Mouse (Mus musculus) hindbrain, postnatal 0 days (tissue): ENCODE results near the gene Ssr2. TPM values are rescaled to one million over a fixed set of nuclear protein-coding genes. Genes with fewer than 3 reads are reported as not detected.
A peak's percentile ranks its signal among the peaks of the same experiment; 100 is the strongest.

Experiments used
- ATAC-seq: fragments of 200-750 bp; cut with Nextera tagmentation; 2 replicates; pipeline ENCODE4 v1.8.0; 2017; ENCODE audit warnings: mild to moderate bottlenecking, moderate TSS enrichment, moderate library complexity
- DNase-seq: peaks from one replicate; pipeline ENCODE4 v3.0.0-alpha.2; 2015; ENCODE audit warnings: low spot score
- H3K27ac ChIP-seq: fragments of 300-500 bp; sonication (generic); 2 replicates; pipeline ENCODE4 v1.5.1; 2014; ENCODE audit warnings: mild to moderate bottlenecking
- H3K27me3 ChIP-seq: fragments of 300-500 bp; sonication (generic); 2 replicates; pipeline ENCODE4 v1.6.1; 2014; ENCODE audit warnings: low read length, mixed read lengths; ENCODE audit not compliant: insufficient read depth
- H3K36me3 ChIP-seq: fragments of 300-500 bp; sonication (generic); 2 replicates; pipeline ENCODE4 v1.6.1; 2014; ENCODE audit warnings: low read length, mixed read lengths; ENCODE audit not compliant: insufficient read depth
- H3K4me1 ChIP-seq: fragments of 300-500 bp; sonication (generic); 2 replicates; pipeline ENCODE4 v1.6.1; 2014; ENCODE audit warnings: antibody characterized with exemption, low read length, mixed read lengths; ENCODE audit not compliant: insufficient read depth
- H3K4me2 ChIP-seq: fragments of 300-500 bp; sonication (generic); 2 replicates; pipeline ENCODE4 v1.6.1; 2014; ENCODE audit warnings: low read depth, mild to moderate bottlenecking, low read length, moderate library complexity, mixed read lengths
- H3K4me3 ChIP-seq: fragments of 300-500 bp; sonication (generic); 2 replicates; pipeline ENCODE4 v1.5.1; 2014; ENCODE audit warnings: low read length
- H3K9ac ChIP-seq: fragments of 300-500 bp; sonication (generic); replicated peaks from 2 replicates; pipeline ENCODE4 v1.6.1; 2014; ENCODE audit warnings: mild to moderate bottlenecking, low read length, moderate library complexity, mixed read lengths
- H3K9me3 ChIP-seq: fragments of 300-500 bp; sonication (generic); 2 replicates; pipeline ENCODE4 v1.6.1; 2016; ENCODE audit warnings: low read length, mixed read lengths
- CTCF ChIP-seq: IDR thresholded peaks from 2 replicates; pipeline ENCODE4 v1.5.1; 2016; ENCODE audit warnings: antibody characterized with exemption, control low read depth, low read depth
- WGBS: fragments of 180-500 bp; shearing (Covaris S2); extraction: QIAGEN DNeasy Blood & Tissue Kit; methylation state at CpG from one replicate; pipeline ENCODE4 v1.1.7; 2014; 5-methylcytosine and 5-hydroxymethylcytosine counted together
- polyA plus RNA-seq: library from polyadenylated mRNA; unstranded; fragments of >200 nt; fragmentation: Nextera tagmentation; extraction: Ambion mirVana; gene quantifications from 2 replicates; pipeline ENCODE4 v1.2.1, GENCODE M21; 2015
- total RNA-seq: library from RNA; depleted of rRNA; stranded (reverse); fragments of >200 nt; gene quantifications from 2 replicates; pipeline ENCODE4 v1.2.3, GENCODE M21; 2014

Gene Ssr2
- total and polyA plus RNA-seq, 2 experiments from 2014 or later, result 210 to 307 TPM

DNA sequence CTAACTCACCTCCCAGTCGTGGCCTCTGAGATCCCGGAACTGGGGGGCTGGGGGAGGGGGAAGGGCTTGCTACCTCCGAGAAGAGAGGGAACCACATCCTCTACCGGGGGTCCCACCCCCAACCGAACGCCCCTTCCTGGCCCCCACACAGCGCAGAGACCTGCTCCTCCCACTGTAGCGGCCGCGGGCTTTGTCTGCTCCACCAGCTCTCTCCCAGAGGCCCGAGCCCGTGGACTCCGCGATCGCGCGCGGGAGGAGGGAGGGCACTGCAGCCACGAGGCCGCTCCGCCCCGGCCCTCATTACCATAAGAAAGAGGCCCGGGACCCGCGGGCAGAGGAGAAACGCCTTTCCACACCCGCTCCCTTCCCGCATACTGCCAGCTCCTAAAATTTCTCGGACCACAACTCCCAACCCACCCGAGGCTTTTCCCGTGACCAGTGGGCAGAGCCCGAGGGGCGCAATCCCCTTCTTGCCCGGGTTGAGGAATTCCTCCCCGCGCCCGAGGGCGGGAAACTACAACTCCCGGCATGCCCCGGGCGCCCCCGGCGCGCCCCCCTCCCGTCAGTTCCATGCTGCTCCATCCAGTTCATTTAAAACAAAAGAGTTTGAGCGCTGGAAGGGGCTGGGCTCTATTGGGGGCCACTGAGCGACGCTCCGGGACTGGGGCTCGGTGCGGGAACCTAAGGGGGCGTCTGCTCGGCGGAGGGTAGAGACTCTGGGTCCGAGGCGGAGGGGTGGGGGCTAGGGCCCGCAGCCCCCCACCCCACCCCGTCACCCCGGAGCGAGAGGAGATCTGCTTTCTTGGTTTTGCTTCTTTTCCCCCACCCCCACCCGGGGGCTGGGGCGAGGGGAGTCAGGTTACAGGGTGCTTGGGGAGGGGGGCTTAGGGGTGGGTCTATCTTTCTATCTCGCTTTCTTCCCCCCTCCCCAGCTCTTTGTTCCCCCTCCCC lies 44.1 kb upstream of the Ssr2 start:
- H3K4me1 ChIP-seq, result peaks cover 48% of the 10 kb centered on the region
- H3K9me3 ChIP-seq, result no peaks in the 10 kb centered on the region
- H3K36me3 ChIP-seq, result 0 out of 2 replicates have a peak, but pooled peaks cover under 1% of the 10 kb centered on the region
- H3K9ac ChIP-seq, result peak overlapping the region; percentile 94
- H3K27me3 ChIP-seq, result no peaks in the 10 kb centered on the region
- H3K4me3 ChIP-seq, result peak overlapping the region; percentile 66
- H3K4me2 ChIP-seq, result peak overlapping the region; percentile 87
- DNase-seq (peak; percentile 93), ATAC-seq (peak; percentile 86)
- peak overlapping the region; percentile 92 for H3K27ac ChIP-seq
- WGBS, result under 1% methylated on average over 60 of the region's 63 CpGs
- TF ChIP-seq CTCF, result no peak

DNA sequence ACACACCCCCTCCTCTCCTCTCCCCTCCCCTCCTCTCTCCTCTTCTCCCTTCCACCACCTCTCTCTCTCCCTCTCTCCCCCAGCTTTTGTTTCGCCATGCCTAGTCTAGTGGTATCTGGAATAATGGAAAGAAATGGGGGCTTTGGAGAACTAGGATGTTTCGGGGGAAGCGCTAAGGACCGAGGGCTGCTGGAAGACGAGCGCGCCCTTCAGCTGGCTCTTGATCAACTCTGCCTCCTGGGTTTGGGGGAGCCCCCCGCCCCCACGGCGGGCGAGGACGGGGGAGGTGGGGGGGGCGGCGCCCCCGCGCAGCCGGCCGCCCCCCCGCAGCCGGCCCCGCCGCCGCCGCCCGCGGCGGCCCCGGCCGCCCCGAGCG lies 43.4 kb upstream of the Ssr2 start, which contains the start of gene Mex3a:
Gene Mex3a, plus strand, starts transcription at position 97 of the 376 bp plus-strand sequence.
- Histone ChIP-seq H3K4me2 (peak within 1 kb of the TSS; percentile 87), H3K9ac (peak within 1 kb of the TSS; percentile 94), H3K4me1 (peaks cover 53% of the 10 kb centered on the region), H3K27me3 (no peaks in the 10 kb centered on the region), H3K27ac (peak within 1 kb of the TSS; percentile 92), H3K36me3 (peaks cover 7% of the 10 kb centered on the region; the same call in 1 of the 2 replicates), H3K4me3 (peak within 1 kb of the TSS; percentile 66), H3K9me3 (no peaks in the 10 kb centered on the region)
- DNase-seq (peak; percentile 60), ATAC-seq (no peak)
- TF ChIP-seq CTCF, result no peak
- WGBS, result 4% methylated on average over 18 of the region's 31 CpGs

DNA sequence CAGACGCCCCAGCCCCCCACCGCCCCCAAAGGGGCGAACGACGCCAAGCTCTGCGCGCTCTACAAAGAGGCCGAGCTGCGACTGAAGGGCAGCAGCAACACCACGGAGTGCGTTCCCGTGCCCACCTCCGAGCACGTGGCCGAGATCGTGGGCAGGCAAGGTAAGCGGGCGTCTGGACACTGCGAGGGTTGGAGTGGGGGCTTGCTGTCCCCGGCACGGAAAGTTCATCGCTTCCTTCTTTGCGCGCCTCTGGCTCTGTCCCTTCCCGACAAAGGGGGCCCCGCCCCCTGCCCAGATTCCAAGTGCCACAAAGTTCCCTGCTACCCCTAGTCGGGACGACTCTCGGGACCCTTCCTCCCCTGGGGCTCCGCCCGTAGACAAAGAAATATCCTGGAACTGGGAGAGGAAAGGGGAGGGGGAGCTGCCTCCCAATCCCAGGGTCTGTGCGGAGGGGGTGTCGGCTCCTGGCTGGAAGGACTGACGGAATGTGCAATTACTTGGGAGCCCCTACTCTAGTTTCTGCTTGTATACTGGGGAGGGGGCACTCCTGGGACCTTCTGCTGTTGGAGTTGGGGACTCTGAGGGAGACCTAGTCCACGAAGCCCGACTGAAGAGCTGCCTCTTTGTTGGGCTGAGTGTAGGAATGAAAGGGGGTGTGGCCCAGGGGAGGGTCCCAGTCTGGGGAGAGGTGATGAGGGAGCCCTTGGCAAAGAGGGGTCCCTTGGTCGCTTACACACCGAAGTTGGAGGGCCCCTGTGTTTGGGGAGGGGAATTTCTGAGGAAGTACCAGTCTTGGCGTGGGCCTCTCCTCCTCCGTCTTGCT lies 42.8 kb upstream of the Ssr2 start:
- peak; percentile 15 for ATAC-seq
- peak; percentile 62 for DNase-seq
- Histone ChIP-seq H3K4me3 (peak overlapping the region; percentile 66), H3K9me3 (no peaks in the 10 kb centered on the region), H3K4me2 (peak overlapping the region; percentile 87), H3K36me3 (peaks cover 13% of the 10 kb centered on the region), H3K4me1 (peaks cover 47% of the 10 kb centered on the region), H3K27ac (peak overlapping the region; percentile 92), H3K27me3 (no peaks in the 10 kb centered on the region), H3K9ac (peak overlapping the region; percentile 94)
- under 1% methylated on average over 35 of the region's 40 CpGs for WGBS
- no peak for TF ChIP-seq CTCF

DNA sequence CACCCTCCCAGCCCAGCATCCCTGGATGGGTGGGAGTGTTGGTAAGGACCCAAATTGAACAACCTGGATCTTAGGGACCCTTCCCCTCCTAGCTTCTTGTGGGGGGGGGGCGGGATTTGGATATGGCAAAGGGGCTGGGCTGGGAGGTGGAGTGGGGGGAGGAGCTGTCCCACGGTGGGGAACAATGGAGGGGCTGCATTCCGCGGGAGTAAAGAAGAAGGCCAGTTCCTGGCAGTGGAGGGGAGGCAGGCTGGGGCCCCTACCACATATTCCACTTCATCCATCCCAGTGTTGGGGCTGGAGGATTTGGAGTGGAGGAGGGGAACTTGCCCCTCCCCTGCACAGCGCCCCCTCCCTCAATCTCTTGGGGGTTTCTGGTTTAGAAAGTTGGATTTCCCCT lies 42.0 kb upstream of the Ssr2 start:
- Histone ChIP-seq H3K9me3 (no peaks in the 10 kb centered on the region), H3K27ac (peak overlapping the region; percentile 92), H3K4me1 (peaks cover 47% of the 10 kb centered on the region), H3K4me3 (peak overlapping the region; percentile 66), H3K27me3 (no peaks in the 10 kb centered on the region), H3K36me3 (peaks cover 19% of the 10 kb centered on the region), H3K4me2 (peak overlapping the region; percentile 87), H3K9ac (peak overlapping the region; percentile 94)
- no peak for DNase-seq
- WGBS, result 2% methylated on average over 5 of the region's 5 CpGs
- no peak for TF ChIP-seq CTCF
- ATAC-seq, result no peak

DNA sequence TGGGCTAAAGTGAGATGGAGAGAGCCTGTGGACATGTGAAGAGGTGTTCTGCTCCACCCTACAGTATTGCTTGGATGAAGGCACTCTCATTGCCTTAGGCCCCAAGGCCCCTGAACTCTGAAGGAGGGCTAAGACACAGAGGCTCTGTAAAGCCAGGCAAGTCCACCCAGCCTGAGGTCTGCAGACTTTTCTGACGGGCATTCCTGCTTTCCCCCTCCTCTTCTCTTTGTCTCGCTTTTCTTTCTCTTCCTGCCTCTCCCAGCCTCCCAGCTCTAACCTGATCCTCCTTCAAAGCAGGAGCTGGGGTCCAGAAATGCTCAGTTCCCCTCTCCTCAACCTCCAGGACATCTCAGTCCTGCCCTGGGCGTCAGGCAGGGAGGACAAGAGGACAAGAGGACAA lies 40.7 kb upstream of the Ssr2 start:
- peak overlapping the region; percentile 36; the same call in 1 of the 2 replicates for H3K27ac ChIP-seq
- DNase-seq (no peak), ATAC-seq (no peak)
- no peaks in the 10 kb centered on the region for H3K9me3 ChIP-seq
- peak overlapping the region; percentile 87 for H3K4me2 ChIP-seq
- WGBS, result 20% methylated on average over 3 of the region's 3 CpGs
- peak overlapping the region; percentile 49 for H3K9ac ChIP-seq
- TF ChIP-seq CTCF, result no peak
- H3K4me1 ChIP-seq, result peaks cover 38% of the 10 kb centered on the region
- peaks cover 19% of the 10 kb centered on the region for H3K36me3 ChIP-seq
- H3K27me3 ChIP-seq, result no peaks in the 10 kb centered on the region
- H3K4me3 ChIP-seq, result peak overlapping the region; percentile 66

DNA sequence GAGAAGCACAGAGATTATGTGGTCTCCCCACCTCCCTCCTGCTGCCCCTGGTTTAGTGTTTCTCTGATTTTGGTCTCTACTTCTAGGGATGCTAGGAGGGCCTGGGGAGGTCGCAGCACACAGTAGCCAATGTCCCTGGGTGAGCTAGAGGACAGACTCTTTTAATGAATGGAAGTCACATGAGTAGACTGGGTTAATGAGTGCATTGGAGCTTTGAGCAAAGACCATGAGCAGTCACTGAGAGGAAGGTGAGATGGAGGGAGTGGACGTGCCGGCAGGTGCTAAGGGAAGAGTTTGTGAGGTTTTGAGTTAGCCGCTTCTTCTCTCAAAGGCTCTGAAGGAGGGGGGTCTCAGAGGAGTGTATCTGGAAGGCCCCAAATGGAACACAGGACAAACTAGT lies 40.1 kb upstream of the Ssr2 start:
- ATAC-seq (no peak), DNase-seq (no peak)
- peak overlapping the region; percentile 87 for H3K4me2 ChIP-seq
- H3K27ac ChIP-seq, result peak overlapping the region; percentile 36; the same call in 1 of the 2 replicates
- no peak for TF ChIP-seq CTCF
- peaks cover 24% of the 10 kb centered on the region for H3K36me3 ChIP-seq
- peak overlapping the region; percentile 66 for H3K4me3 ChIP-seq
- H3K27me3 ChIP-seq, result no peaks in the 10 kb centered on the region
- 43% methylated on average over 4 of the region's 4 CpGs for WGBS
- peaks cover 33% of the 10 kb centered on the region for H3K4me1 ChIP-seq
- no peaks in the 10 kb centered on the region for H3K9me3 ChIP-seq
- H3K9ac ChIP-seq, result peak overlapping the region; percentile 49
